Comparison of ENCODE assay signal across 8 mouse cellular contexts in genomic region chr17:49172052-49172799, GRCm38 (mm10).
A peak's percentile ranks its signal among the peaks of the same experiment; 100 is the strongest.
DNase-seq lines count a peak whose midpoint lies in the region; ATAC-seq lines count a peak whose summit lies in the region.

No protein-coding gene starts in this region.

- 13% methylated on average over 15 of the region's 15 CpGs for WGBS in kidney, embryonic 14.5 days
- WGBS in forebrain, embryonic 13.5 days, result 9% methylated on average over 15 of the region's 15 CpGs
- WGBS in limb, embryonic 15.5 days, result 11% methylated on average over 15 of the region's 15 CpGs
- 18% methylated on average over 15 of the region's 15 CpGs for WGBS in stomach, embryonic 16.5 days

- no peak for ATAC-seq in kidney, embryonic 14.5 days (ENCODE audit: low FRiP score, low TSS enrichment)
- ATAC-seq in forebrain, embryonic 13.5 days, result peak; percentile 58
- no peak for ATAC-seq in limb, embryonic 15.5 days (ENCODE audit: insufficient number of reproducible peaks, low FRiP score, low TSS enrichment, low read depth)
- no peak for ATAC-seq in stomach, embryonic 16.5 days (ENCODE audit: insufficient read depth, low FRiP score)

- H3K4me3 ChIP-seq in kidney, embryonic 14.5 days (ENCODE audit: low read length), result peak overlapping the region; percentile 40
- H3K4me3 ChIP-seq in forebrain, embryonic 13.5 days, result peak overlapping the region; percentile 42
- peak overlapping the region; percentile 40 for H3K4me3 ChIP-seq in limb, embryonic 15.5 days
- H3K4me3 ChIP-seq in stomach, embryonic 16.5 days (replicated peaks; ENCODE audit: low read length), result peak overlapping the region; percentile 42

- H3K36me3 ChIP-seq in kidney, embryonic 14.5 days (ENCODE audit: control insufficient read depth, insufficient read depth, low read length), result no peaks in the 10 kb centered on the region
- H3K36me3 ChIP-seq in forebrain, embryonic 13.5 days (ENCODE audit: poor library complexity, severe bottlenecking), result no peaks in the 10 kb centered on the region
- H3K36me3 ChIP-seq in limb, embryonic 15.5 days, result no peaks in the 10 kb centered on the region
- no peaks in the 10 kb centered on the region for H3K36me3 ChIP-seq in stomach, embryonic 16.5 days (ENCODE audit: control insufficient read depth, insufficient read depth, low read length)

- no peak for DNase-seq in kidney, postnatal 14 days
- peak; percentile 15 for DNase-seq in R1 (ENCODE audit: low read depth, low spot score)
- DNase-seq in frontal cortex, postnatal 36 days (ENCODE audit: low spot score in 2 of 2), result no peak
- no peak for DNase-seq in T-cell, adult 2 months (ENCODE audit: low spot score)

- no peak overlapping the region for H3K27ac ChIP-seq in kidney, embryonic 14.5 days (ENCODE audit: low read depth, low read length)
- no peak overlapping the region for H3K27ac ChIP-seq in forebrain, embryonic 13.5 days
- no peak overlapping the region for H3K27ac ChIP-seq in limb, embryonic 15.5 days
- no peak overlapping the region for H3K27ac ChIP-seq in stomach, embryonic 16.5 days (ENCODE audit: low read length)

- H3K27me3 ChIP-seq in kidney, embryonic 14.5 days (ENCODE audit: control insufficient read depth, insufficient read depth, low read length), result peaks cover 8% of the 10 kb centered on the region; the same call in 1 of the 2 replicates
- peaks cover 4% of the 10 kb centered on the region; the same call in 1 of the 2 replicates for H3K27me3 ChIP-seq in forebrain, embryonic 13.5 days
- H3K27me3 ChIP-seq in limb, embryonic 15.5 days, result peaks cover 10% of the 10 kb centered on the region
- peaks cover 20% of the 10 kb centered on the region for H3K27me3 ChIP-seq in stomach, embryonic 16.5 days (ENCODE audit: control insufficient read depth, insufficient read depth, low read length)

- H3K9ac ChIP-seq in kidney, embryonic 14.5 days (ENCODE audit: low read depth, low read length), result peak overlapping the region; percentile 34; the same call in 1 of the 2 replicates
- H3K9ac ChIP-seq in forebrain, embryonic 13.5 days, result peak overlapping the region; percentile 51
- 0 out of 2 replicates have a peak overlapping the region, but pooled peaks have one; percentile 20 for H3K9ac ChIP-seq in limb, embryonic 15.5 days
- peak overlapping the region; percentile 23; the same call in 1 of the 2 replicates for H3K9ac ChIP-seq in stomach, embryonic 16.5 days (ENCODE audit: low read length)

- no peaks in the 10 kb centered on the region for H3K9me3 ChIP-seq in kidney, embryonic 14.5 days (ENCODE audit: control insufficient read depth, low read length)
- no peaks in the 10 kb centered on the region for H3K9me3 ChIP-seq in forebrain, embryonic 13.5 days (replicated peaks)
- H3K9me3 ChIP-seq in limb, embryonic 15.5 days, result no peaks in the 10 kb centered on the region
- H3K9me3 ChIP-seq in stomach, embryonic 16.5 days (replicated peaks; ENCODE audit: control insufficient read depth, low read length), result no peaks in the 10 kb centered on the region

- H3K4me1 ChIP-seq in kidney, embryonic 14.5 days (ENCODE audit: control insufficient read depth, insufficient read depth, low read length), result peaks cover 10% of the 10 kb centered on the region; the same call in 1 of the 2 replicates
- peaks cover 20% of the 10 kb centered on the region for H3K4me1 ChIP-seq in forebrain, embryonic 13.5 days
- peaks cover 18% of the 10 kb centered on the region for H3K4me1 ChIP-seq in limb, embryonic 15.5 days
- H3K4me1 ChIP-seq in stomach, embryonic 16.5 days (ENCODE audit: control insufficient read depth, insufficient read depth, low read length), result 0 out of 2 replicates have a peak, but pooled peaks cover 4% of the 10 kb centered on the region

- H3K4me2 ChIP-seq in kidney, embryonic 14.5 days (replicated peaks; ENCODE audit: low read depth, low read length), result peak overlapping the region; percentile 62
- peak overlapping the region; percentile 81 for H3K4me2 ChIP-seq in forebrain, embryonic 13.5 days
- H3K4me2 ChIP-seq in limb, embryonic 15.5 days, result peak overlapping the region; percentile 82
- H3K4me2 ChIP-seq in stomach, embryonic 16.5 days (ENCODE audit: low read depth, low read length), result peak overlapping the region; percentile 71
